Mouse (Mus musculus) lung, postnatal 14 days (tissue): ENCODE measurements at regions not wholly inside any gene's neighbourhood (a gene's known extent, or its start where the extent isn't known, plus 50 kb on each side); places are given as distances from the start of the nearest gene placed in this dataset.

Experiments used
- DNase-seq: peaks from one replicate; pipeline ENCODE4 v3.0.0; 2021

- no peak for DNase-seq
These were observed 137.1 kb downstream of the Wscd1 start for GRCm38 (mm10) chr11:71886771-71887170.

DNA sequence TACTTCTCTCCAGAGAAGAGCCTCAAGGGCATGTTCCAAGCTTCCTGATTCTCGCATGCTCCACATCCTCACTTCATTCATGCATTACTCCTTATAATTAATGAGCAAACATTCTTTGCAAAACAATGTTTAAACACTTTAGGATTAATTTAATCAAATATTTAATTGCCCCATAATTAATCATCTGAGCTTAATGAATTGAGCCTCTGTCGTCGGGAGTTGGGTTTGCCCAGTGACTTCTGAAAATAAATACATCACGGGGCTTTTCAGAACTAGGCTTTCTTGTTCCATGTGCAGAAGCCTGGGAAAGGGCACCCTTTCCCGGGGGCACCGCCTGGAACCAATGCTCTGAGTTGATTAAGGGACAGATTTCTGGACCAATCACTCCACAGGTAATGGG is 135.1 kb downstream of the Wscd1 start:
- DNase-seq, result no peak

DNA sequence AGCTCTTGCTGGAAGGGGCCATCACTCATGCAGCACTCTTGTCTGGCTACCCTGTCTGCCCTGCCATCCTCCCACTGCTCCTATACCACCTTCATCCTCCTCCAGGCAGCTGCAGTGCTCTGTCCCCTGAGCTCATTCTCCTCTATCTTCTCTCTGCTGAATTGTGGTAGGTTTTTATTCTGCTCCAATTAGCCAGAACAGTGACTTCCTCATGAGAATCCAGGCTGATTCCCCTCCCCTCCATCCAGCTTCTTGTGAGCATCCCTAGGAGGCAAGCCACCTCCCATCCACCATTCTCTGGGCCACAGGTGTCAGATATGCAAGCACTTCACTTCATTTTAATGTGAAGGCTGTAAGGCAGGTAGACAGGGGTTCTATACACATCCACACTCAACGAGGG is 132.1 kb downstream of the Wscd1 start:
- no peak for DNase-seq

DNA sequence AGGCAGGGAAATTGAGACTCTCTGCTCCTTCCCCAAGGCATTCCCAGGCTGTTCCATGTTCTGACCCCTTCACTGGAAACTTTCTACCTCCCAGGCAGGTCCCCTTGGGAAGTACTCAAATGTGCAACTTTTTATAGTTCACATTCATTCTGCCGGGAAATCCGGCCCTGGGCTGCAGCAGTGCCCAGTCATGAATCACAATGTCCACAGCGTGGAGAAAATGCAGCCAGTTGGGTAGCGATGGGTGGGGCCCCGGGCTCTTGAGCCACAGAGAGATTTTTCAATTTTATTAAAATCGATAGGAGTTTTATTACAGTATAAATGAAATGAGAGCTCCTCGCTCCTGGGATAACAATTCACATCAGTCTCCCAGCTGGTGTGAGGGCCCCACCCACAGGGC is 121.6 kb downstream of the Wscd1 start:
- DNase-seq, result no peak

DNA sequence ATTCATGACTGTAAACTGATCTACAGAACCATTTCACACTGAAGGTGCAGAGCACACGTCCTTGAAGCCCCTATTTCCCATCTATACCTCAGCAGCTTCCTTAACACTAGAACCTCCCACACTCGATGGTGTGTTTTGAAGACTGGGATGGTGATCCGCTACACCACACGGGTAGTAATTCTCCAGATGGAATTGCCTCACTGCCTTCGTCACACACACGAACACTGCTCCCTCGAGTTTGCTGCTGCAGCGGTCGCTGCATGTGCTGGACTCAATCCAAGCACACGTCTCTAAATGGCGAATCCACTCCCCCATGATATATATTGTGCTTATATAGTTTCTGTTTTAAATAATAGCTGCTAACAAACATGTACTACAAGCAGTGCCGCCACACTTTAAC is 117.0 kb downstream of the Wscd1 start:
- DNase-seq, result no peak

DNA sequence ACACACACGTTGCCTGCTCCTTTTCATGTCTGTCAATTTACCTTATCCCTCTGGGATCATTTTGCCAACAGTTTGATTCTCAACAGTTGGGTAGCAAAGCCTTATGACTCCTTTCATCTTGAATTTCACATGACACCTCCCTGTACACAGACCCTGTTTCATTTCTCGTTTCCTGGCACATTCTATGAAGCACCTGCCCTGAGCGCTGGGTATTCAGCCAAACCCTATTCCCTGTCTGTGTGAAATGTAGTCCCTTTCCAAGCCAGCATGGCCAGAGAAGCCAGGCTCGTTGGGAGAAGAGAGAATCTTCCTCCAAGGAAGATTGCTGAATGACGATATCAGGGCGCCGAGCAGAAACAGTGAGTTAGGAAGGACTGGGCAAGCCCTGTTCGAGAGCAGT is 108.2 kb downstream of the Wscd1 start:
- no peak for DNase-seq

- DNase-seq, result no peak
These were observed 105.8 kb downstream of the Wscd1 start for GRCm38 (mm10) chr11:71855557-71855956.

- no peak for DNase-seq
These were observed 105.3 kb downstream of the Wscd1 start for GRCm38 (mm10) chr11:71855058-71855457.

GRCm38 (mm10) chr11:71847684-71848367 is 98.1 kb downstream of the Wscd1 start:
- DNase-seq, result no peak

GRCm38 (mm10) chr11:71846496-71846895 is 96.8 kb downstream of the Wscd1 start:
- no peak for DNase-seq

DNA sequence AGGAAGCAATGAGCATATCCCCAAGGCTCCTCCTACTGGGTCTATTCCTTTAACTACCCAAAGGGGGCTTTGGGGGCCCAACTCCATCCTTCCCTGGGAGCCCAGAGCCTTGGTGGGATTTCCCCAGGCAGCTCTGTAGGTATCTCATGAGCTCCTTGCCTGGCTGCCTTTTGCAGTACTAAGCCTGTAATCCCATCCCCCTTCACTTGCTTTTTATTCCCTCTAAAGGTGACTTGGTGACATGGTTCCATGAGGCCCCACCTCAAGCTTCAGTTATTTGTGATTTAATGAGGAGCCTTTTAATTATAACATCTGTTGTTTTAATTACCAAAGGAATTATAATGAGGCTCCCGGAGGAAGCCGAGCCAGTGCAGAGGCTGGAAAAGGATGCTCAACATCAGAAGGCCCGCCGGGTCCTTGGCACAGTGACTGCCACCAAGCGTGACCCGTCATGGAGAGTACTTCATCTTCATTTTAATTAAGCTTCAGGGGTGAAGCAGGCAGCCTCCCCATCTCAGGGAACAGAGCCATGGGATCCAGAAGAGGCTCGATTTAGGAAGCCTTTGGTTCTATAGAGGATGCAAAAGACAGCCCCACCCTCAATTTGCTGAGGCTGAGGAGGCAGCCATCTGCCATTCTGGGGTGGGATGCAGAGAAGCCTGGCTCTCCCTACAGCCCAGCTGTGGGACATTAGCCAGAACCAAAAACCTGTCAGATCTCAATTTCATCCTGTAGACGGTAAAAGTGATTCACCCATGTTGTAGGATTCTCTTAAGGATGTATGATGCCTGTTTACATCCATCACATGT is 91.1 kb downstream of the Wscd1 start:
- no peak for DNase-seq
